Mouse (Mus musculus) induced T-regulatory cell, adult 2 months (primary cell): Measurements from ENCODE around the gene Accsl.

Experiments used
- DNase-seq: peaks from one replicate; pipeline ENCODE4 v3.0.0-alpha.2; 2012; ENCODE audit warnings: low read depth

Accsl gene

GRCm38 (mm10) chr2:93809931-93810330 lies 59.0 kb downstream of the Accsl start:
- peak; percentile 16 for DNase-seq

DNA sequence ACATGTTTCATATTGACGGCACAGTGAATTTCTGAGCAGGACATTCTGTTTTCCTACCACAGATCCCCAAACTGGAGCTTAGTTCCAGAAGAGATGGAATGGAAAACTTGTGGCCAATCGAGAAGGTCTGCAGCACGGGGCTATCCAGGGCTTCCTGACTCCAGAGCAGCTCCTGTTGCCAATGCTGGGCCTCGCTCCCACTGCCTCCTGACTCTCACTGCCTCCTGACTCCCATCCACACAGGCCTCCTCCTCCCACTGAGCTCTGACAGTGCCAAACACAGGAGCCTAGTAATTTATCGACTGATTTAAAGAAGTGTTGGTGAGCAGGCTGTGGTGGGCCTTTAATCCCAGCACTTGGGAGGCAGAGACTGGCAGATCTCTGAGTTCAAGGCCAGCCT lies 60.9 kb downstream of the Accsl start:
- DNase-seq, result no peak

DNA sequence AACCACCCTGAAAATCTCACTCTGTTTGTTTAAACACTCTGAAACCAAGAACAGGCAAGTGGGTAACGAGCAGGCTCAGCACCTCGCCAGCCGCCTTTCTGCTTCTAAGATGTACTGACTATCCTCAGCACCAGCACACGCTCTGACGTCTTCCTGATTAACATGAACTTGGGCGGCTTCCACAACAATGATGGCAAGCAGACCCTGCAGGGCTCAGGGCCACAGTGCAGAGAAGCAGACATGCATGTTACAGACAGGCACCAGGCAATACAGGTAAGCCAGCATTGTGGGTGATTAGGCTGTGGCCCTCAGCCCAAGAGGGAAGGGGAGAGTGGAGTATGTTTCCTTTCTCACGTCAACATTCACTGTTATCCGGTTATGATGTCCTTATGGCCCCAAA lies 61.5 kb downstream of the Accsl start:
- no peak for DNase-seq

GRCm38 (mm10) chr2:93806487-93807201 lies 62.3 kb downstream of the Accsl start:
- no peak for DNase-seq

- DNase-seq, result no peak
These were observed 63.4 kb downstream of the Accsl start for GRCm38 (mm10) chr2:93805523-93805922.
